Mouse (Mus musculus): ENCODE data around the gene Dock8.
A peak's percentile ranks its signal among the peaks of the same experiment; 100 is the strongest.

The Dock8 gene

GRCm38 (mm10) chr19:25203077-25203476 lies 203.7 kb downstream of the Dock8 start:
- DNase-seq: peak; percentile 34 to 35

GRCm38 (mm10) chr19:25206969-25207368 lies 207.6 kb downstream of the Dock8 start:
- DNase-seq: peak; percentile 31 to 54

- DNase-seq: peak; percentile 46 to 55
Observed at GRCm38 (mm10) chr19:25207731-25208361, 208.5 kb downstream of the Dock8 start.

- no peak for DNase-seq
Observed at GRCm38 (mm10) chr19:25208596-25209110, 209.3 kb downstream of the Dock8 start.

GRCm38 (mm10) chr19:25220611-25221010 lies 221.3 kb downstream of the Dock8 start:
- peak; percentile 82 to 86 for DNase-seq

- peak; percentile 75 to 89 for DNase-seq
Observed at GRCm38 (mm10) chr19:25221964-25222640, 222.8 kb downstream of the Dock8 start.

GRCm38 (mm10) chr19:25230058-25230974 lies 231.0 kb downstream of the Dock8 start:
- no peak for DNase-seq

GRCm38 (mm10) chr19:25230975-25231334 lies 231.6 kb downstream of the Dock8 start:
- DNase-seq: no peak

GRCm38 (mm10) chr19:25232032-25232431 lies 232.7 kb downstream of the Dock8 start:
- no peak for DNase-seq

- peak; percentile 76 to 87 for DNase-seq
Observed at GRCm38 (mm10) chr19:25236596-25237491, 237.5 kb downstream of the Dock8 start, which contains the start of gene Kank1. Gene Kank1, plus strand, starts transcription at chr19:25236975.

- DNase-seq: peak; percentile 76 to 83
Observed at GRCm38 (mm10) chr19:25237492-25238040, 238.2 kb downstream of the Dock8 start.

- no peak for DNase-seq
Observed at GRCm38 (mm10) chr19:25238121-25238520, 238.8 kb downstream of the Dock8 start.

GRCm38 (mm10) chr19:25243566-25243965 lies 244.2 kb downstream of the Dock8 start:
- DNase-seq: peak in 1 of 2 experiments; percentile 64

GRCm38 (mm10) chr19:25246062-25246461 lies 246.7 kb downstream of the Dock8 start:
- DNase-seq: no peak

- no peak for DNase-seq
Observed at GRCm38 (mm10) chr19:25247858-25248552, 248.7 kb downstream of the Dock8 start.

- peak; percentile 44 to 45 for DNase-seq
Observed at GRCm38 (mm10) chr19:25249230-25249629, 249.9 kb downstream of the Dock8 start.

- DNase-seq: peak in 1 of 2 experiments; percentile 35
Observed at GRCm38 (mm10) chr19:25251610-25252140, 252.3 kb downstream of the Dock8 start.

Measured in kidney, postnatal 36 days (tissue).